Mouse (Mus musculus) brown adipose tissue, adult 24 weeks (tissue): ENCODE results near the gene Syngr3. TPM values are rescaled to one million over a fixed set of nuclear protein-coding genes. Genes with fewer than 3 reads are reported as not detected.

Source experiments
- H3K27ac ChIP-seq: fragments of 200-500 bp; replicated peaks from 2 replicates; pipeline ENCODE4 v1.5.1; 2012; ENCODE audit warnings: low read depth, mild to moderate bottlenecking, low read length
- H3K4me1 ChIP-seq: fragments of 200-500 bp; 2 replicates; pipeline ENCODE4 v1.6.1; 2012; ENCODE audit warnings: low read length, mixed read lengths; ENCODE audit not compliant: control insufficient read depth, insufficient read depth, insufficient read length
- H3K4me3 ChIP-seq: fragments of 200-500 bp; 2 replicates; pipeline ENCODE4 v1.5.1; 2012; ENCODE audit warnings: low read depth, mild to moderate bottlenecking, low read length, moderate library complexity; ENCODE audit not compliant: insufficient read depth
- polyA plus RNA-seq: library from polyadenylated mRNA; stranded (reverse); fragments of >200 nt; gene quantifications from 2 replicates; pipeline ENCODE4 v1.2.4, GENCODE M21; 2012; ENCODE audit not compliant: missing spikeins, insufficient read depth, insufficient read length

Gene Syngr3
- polyA plus RNA-seq, 1 experiment = not detected

GRCm38 (mm10) chr17:24638214-24638613, 51.5 kb downstream of the Syngr3 start:
- H3K27ac ChIP-seq = peak overlapping the region; percentile 31
- no peak overlapping the region for H3K4me3 ChIP-seq
- peaks cover 24% of the 10 kb centered on the region for H3K4me1 ChIP-seq

- 0 out of 2 replicates have a peak overlapping the region, but pooled peaks have one; percentile 8 for H3K27ac ChIP-seq
- peaks cover 27% of the 10 kb centered on the region for H3K4me1 ChIP-seq
- no peak overlapping the region for H3K4me3 ChIP-seq
These were observed 52.8 kb downstream of the Syngr3 start for GRCm38 (mm10) chr17:24636781-24637481.

GRCm38 (mm10) chr17:24635694-24636093, 54.1 kb downstream of the Syngr3 start:
- Histone ChIP-seq H3K4me3 (no peak overlapping the region), H3K27ac (peak overlapping the region; percentile 20; the same call in 1 of the 2 replicates)

More at GRCm38 (mm10) chr17:24635694-24636093, 54.1 kb downstream of the Syngr3 start:
- peaks cover 29% of the 10 kb centered on the region for H3K4me1 ChIP-seq

Other genes starting within 250 kb of the Syngr3 start
- not detected in 2 replicates for gene Dnase1l2, start 246.8 kb downstream of the Syngr3 start, polyA plus RNA-seq
- 6.9 and 7.0 TPM in 2 replicates for gene E4f1, start 219.6 kb downstream of the Syngr3 start, polyA plus RNA-seq
- gene Pgp, start 219.6 kb downstream of the Syngr3 start, polyA plus RNA-seq = 40.0 and 47.3 TPM in 2 replicates
- gene Bricd5, start 216.1 kb downstream of the Syngr3 start, polyA plus RNA-seq = not detected in 2 replicates
- 6.6 and 9.8 TPM in 2 replicates for gene Mlst8, start 210.9 kb downstream of the Syngr3 start, polyA plus RNA-seq
- not detected in 2 replicates for gene Caskin1, start 201.4 kb downstream of the Syngr3 start, polyA plus RNA-seq
- gene Traf7, start 162.0 kb downstream of the Syngr3 start, polyA plus RNA-seq = 32.1 and 42.0 TPM in 2 replicates
- not detected in 2 replicates for gene Rab26, start 155.7 kb downstream of the Syngr3 start, polyA plus RNA-seq
- 8.2 and 10.1 TPM in 2 replicates for gene Pkd1, start 140.1 kb downstream of the Syngr3 start, polyA plus RNA-seq
- gene Tsc2, start 57.3 kb downstream of the Syngr3 start, polyA plus RNA-seq = 67.6 and 69.2 TPM in 2 replicates
- gene Nthl1, start 57.3 kb downstream of the Syngr3 start, polyA plus RNA-seq = 3.4 and 7.7 TPM in 2 replicates
- 20.1 and 32.2 TPM in 2 replicates for gene Slc9a3r2, start 39.6 kb downstream of the Syngr3 start, polyA plus RNA-seq
- gene Npw, start 31.5 kb downstream of the Syngr3 start, polyA plus RNA-seq = not detected in 2 replicates
- gene Zfp598, start 20.3 kb downstream of the Syngr3 start, polyA plus RNA-seq = 9.2 and 10.0 TPM in 2 replicates
- gene Gfer, start 6.2 kb upstream of the Syngr3 start, polyA plus RNA-seq = 32.8 and 36.9 TPM in 2 replicates
- gene Noxo1, start 6.3 kb upstream of the Syngr3 start, polyA plus RNA-seq = 1.1 TPM in 1 of 2 replicates, not detected in the other
- 19.9 TPM in 2 replicates for gene Tbl3, start 17.7 kb upstream of the Syngr3 start, polyA plus RNA-seq
- not detected in 2 replicates for gene Rnf151, start 28.1 kb upstream of the Syngr3 start, polyA plus RNA-seq
- gene Rps2, start 28.2 kb upstream of the Syngr3 start, polyA plus RNA-seq = 608 and 619 TPM in 2 replicates
- 1,098 and 1,103 TPM in 2 replicates for gene Ndufb10, start 34.5 kb upstream of the Syngr3 start, polyA plus RNA-seq
- 4.8 and 10.7 TPM in 2 replicates for gene Rpl3l, start 37.9 kb upstream of the Syngr3 start, polyA plus RNA-seq
- 109 and 114 TPM in 2 replicates for gene Msrb1, start 46.7 kb upstream of the Syngr3 start, polyA plus RNA-seq
- not detected in 2 replicates for gene Hs3st6, start 63.0 kb upstream of the Syngr3 start, polyA plus RNA-seq
- gene Meiob, start 114.3 kb upstream of the Syngr3 start, polyA plus RNA-seq = 1.4 and 1.9 TPM in 2 replicates
- gene Hagh, start 150.2 kb upstream of the Syngr3 start, polyA plus RNA-seq = 174 and 180 TPM in 2 replicates
- gene Fahd1, start 160.4 kb upstream of the Syngr3 start, polyA plus RNA-seq = 73.7 and 89.2 TPM in 2 replicates
- gene Igfals, start 176.0 kb upstream of the Syngr3 start, polyA plus RNA-seq = 2.0 and 2.4 TPM in 2 replicates
- gene Nubp2, start 196.4 kb upstream of the Syngr3 start, polyA plus RNA-seq = 28.7 and 40.4 TPM in 2 replicates
- 25.6 and 29.9 TPM in 2 replicates for gene Spsb3, start 196.7 kb upstream of the Syngr3 start, polyA plus RNA-seq
- gene Eme2, start 205.1 kb upstream of the Syngr3 start, polyA plus RNA-seq = 5.9 and 6.6 TPM in 2 replicates
- 91.7 and 105 TPM in 2 replicates for gene Mrps34, start 205.2 kb upstream of the Syngr3 start, polyA plus RNA-seq
- gene Nme3, start 206.5 kb upstream of the Syngr3 start, polyA plus RNA-seq = 26.0 and 28.7 TPM in 2 replicates
- gene Mapk8ip3, start 247.0 kb upstream of the Syngr3 start, polyA plus RNA-seq = 12.0 and 24.2 TPM in 2 replicates